Mouse (Mus musculus) MEL (cell line): ENCODE measurements at regions not wholly inside any gene's neighbourhood (a gene's known extent, or its start where the extent isn't known, plus 50 kb on each side); places are given as distances from the start of the nearest gene placed in this dataset.

Experiments
- DNase-seq: peaks from one replicate; pipeline ENCODE4 v3.0.0; 2011; ENCODE audit warnings: low read depth, low spot score
- H3K27ac ChIP-seq: 2 replicates; pipeline ENCODE4 v1.5.1; 2012; ENCODE audit warnings: low read depth, mild to moderate bottlenecking, control low read depth, low read length, moderate library complexity; ENCODE audit not compliant: control insufficient read depth
- H3K27me3 ChIP-seq, 2 experiments: fragments of 150-350 bp in 1 of 2; sonication (generic) in 1 of 2; 2 replicates each; pipeline ENCODE4 v1.6.1; 2012; ENCODE audit warnings: low read length in 2 of 2, mild to moderate bottlenecking in 2 of 2, improper control_type of control experiment in 1 of 2, moderate library complexity in 1 of 2; ENCODE audit not compliant: insufficient read depth in 2 of 2, control insufficient read depth in 1 of 2
- H3K36me3 ChIP-seq, 2 experiments: 2 replicates each; pipeline ENCODE4 v1.6.1; 2012 to 2014; ENCODE audit warnings: low read length in 2 of 2, improper control_type of control experiment in 1 of 2, inconsistent platforms in 1 of 2, mild to moderate bottlenecking in 1 of 2; ENCODE audit not compliant: insufficient read depth in 2 of 2, control insufficient read depth in 1 of 2
- H3K4me1 ChIP-seq, 2 experiments: fragments of 150-350 bp in 1 of 2; sonication (generic) in 1 of 2; 2 replicates each; pipeline ENCODE4 v1.6.1; 2012; ENCODE audit warnings: low read length in 2 of 2, improper control_type of control experiment in 1 of 2, mild to moderate bottlenecking in 1 of 2; ENCODE audit not compliant: insufficient read depth in 2 of 2, control insufficient read depth in 1 of 2
- H3K4me3 ChIP-seq, 2 experiments: fragments of 150-350 bp in 1 of 2; sonication (generic) in 1 of 2; 2 replicates each; pipeline ENCODE4 v1.5.1; 2012; ENCODE audit warnings: low read depth in 2 of 2, low read length in 2 of 2, mild to moderate bottlenecking in 2 of 2, moderate library complexity in 2 of 2, control low read depth in 1 of 2, improper control_type of control experiment in 1 of 2; ENCODE audit not compliant: control insufficient read depth in 1 of 2, insufficient read depth in 1 of 2
- H3K79me2 ChIP-seq: 2 replicates; pipeline ENCODE4 v1.6.1; 2012; ENCODE audit warnings: mild to moderate bottlenecking, low read length, moderate library complexity; ENCODE audit not compliant: control insufficient read depth, poor library complexity, insufficient read depth
- H3K9ac ChIP-seq: 2 replicates; pipeline ENCODE4 v1.6.1; 2012; ENCODE audit warnings: low read depth, mild to moderate bottlenecking, control low read depth, low read length, moderate library complexity; ENCODE audit not compliant: control insufficient read depth, poor library complexity, severe bottlenecking
- H3K9me3 ChIP-seq: fragments of 150-350 bp; sonication (generic); replicated peaks from 2 replicates; pipeline ENCODE4 v1.6.1; 2012; ENCODE audit warnings: mild to moderate bottlenecking, low read length, improper control_type of control experiment, moderate library complexity; ENCODE audit not compliant: insufficient read depth
- CHD2 ChIP-seq: IDR thresholded peaks from 2 replicates; pipeline ENCODE4 v1.6.1; 2011; ENCODE audit warnings: low read length, improper control_type of control experiment
- CTCF ChIP-seq, 3 experiments: IDR thresholded peaks in 2 of 3; conservative IDR thresholded peaks in 1 of 3; 2 replicates each; pipeline ENCODE4 v1.5.1; 2011 to 2012; ENCODE audit warnings: low read length in 3 of 3, low read depth in 2 of 3, mild to moderate bottlenecking in 2 of 3, improper control_type of control experiment in 1 of 3, inconsistent platforms in 1 of 3, mixed read lengths in 1 of 3, moderate library complexity in 1 of 3; ENCODE audit not compliant: control insufficient read depth in 1 of 3, insufficient read depth in 1 of 3, poor library complexity in 1 of 3, severe bottlenecking in 1 of 3
- ELF1 ChIP-seq: IDR thresholded peaks from 2 replicates; pipeline ENCODE4 v1.6.1; 2014; ENCODE audit warnings: low read depth, mild to moderate bottlenecking, inconsistent platforms, low read length, improper control_type of control experiment, moderate library complexity
- EP300 ChIP-seq, 2 experiments: IDR thresholded peaks; 2 replicates each; pipeline ENCODE4 v1.6.1; 2011; ENCODE audit warnings: improper control_type of control experiment in 2 of 2, low read length in 2 of 2, low read depth in 1 of 2, mild to moderate bottlenecking in 1 of 2
- ETS1 ChIP-seq: IDR thresholded peaks from 2 replicates; pipeline ENCODE4 v1.6.1; 2012; ENCODE audit warnings: low read depth, mild to moderate bottlenecking, inconsistent platforms, low read length, improper control_type of control experiment, moderate library complexity
- GABPA ChIP-seq: IDR thresholded peaks from 2 replicates; pipeline ENCODE4 v1.6.1; 2012; ENCODE audit warnings: low read depth, mild to moderate bottlenecking, inconsistent platforms, low read length, improper control_type of control experiment, moderate library complexity
- GATA1 ChIP-seq: IDR thresholded peaks from 2 replicates; pipeline ENCODE4 v1.6.1; 2011; ENCODE audit warnings: low read depth, low read length, improper control_type of control experiment
- JUND ChIP-seq: IDR thresholded peaks from 2 replicates; pipeline ENCODE4 v1.6.1; 2011; ENCODE audit warnings: low read depth, mild to moderate bottlenecking, improper control_type of control experiment, low read length
- MAFK ChIP-seq: IDR thresholded peaks from 2 replicates; pipeline ENCODE4 v1.6.1; 2011; ENCODE audit warnings: low read depth, mild to moderate bottlenecking, low read length, improper control_type of control experiment, borderline replicate concordance
- MAX ChIP-seq: IDR thresholded peaks from 2 replicates; pipeline ENCODE4 v1.6.1; 2011; ENCODE audit warnings: low read length, improper control_type of control experiment
- MXI1 ChIP-seq: IDR thresholded peaks from 2 replicates; pipeline ENCODE4 v1.6.1; 2011; ENCODE audit warnings: mild to moderate bottlenecking, low read depth, low read length, improper control_type of control experiment
- MYB ChIP-seq: IDR thresholded peaks from 2 replicates; pipeline ENCODE4 v1.6.1; 2011; ENCODE audit warnings: mild to moderate bottlenecking, low read depth, low read length, improper control_type of control experiment
- NELFE ChIP-seq: IDR thresholded peaks from 2 replicates; pipeline ENCODE4 v1.6.1; 2011; ENCODE audit warnings: low read depth, low read length, improper control_type of control experiment
- POLR2A ChIP-seq, 2 experiments: IDR thresholded peaks; 2 replicates each; pipeline ENCODE4 v1.6.1; 2011 to 2012; ENCODE audit warnings: low read length in 2 of 2, mild to moderate bottlenecking in 2 of 2, control low read depth in 1 of 2, improper control_type of control experiment in 1 of 2, low read depth in 1 of 2, moderate library complexity in 1 of 2; ENCODE audit not compliant: control insufficient read depth in 1 of 2, insufficient read depth in 1 of 2, poor library complexity in 1 of 2
- POLR2AphosphoS5 ChIP-seq: IDR thresholded peaks from 2 replicates; pipeline ENCODE4 v1.6.1; 2012; ENCODE audit warnings: low read depth, borderline replicate concordance, mild to moderate bottlenecking, inconsistent platforms, low read length, moderate library complexity, mixed read lengths
- RCOR1 ChIP-seq: IDR thresholded peaks from 2 replicates; pipeline ENCODE4 v1.6.1; 2012; ENCODE audit warnings: low read depth, mild to moderate bottlenecking, inconsistent platforms, low read length, improper control_type of control experiment
- SIN3A ChIP-seq: IDR thresholded peaks from 2 replicates; pipeline ENCODE4 v1.6.1; 2012; ENCODE audit warnings: low read length, improper control_type of control experiment, inconsistent platforms
- TAL1 ChIP-seq: IDR thresholded peaks from 2 replicates; pipeline ENCODE4 v1.6.1; 2012; ENCODE audit warnings: mild to moderate bottlenecking, inconsistent platforms, low read length, moderate library complexity, mixed read lengths
- USF1 ChIP-seq: IDR thresholded peaks from 2 replicates; pipeline ENCODE4 v1.6.1; 2014; ENCODE audit warnings: low read depth, mild to moderate bottlenecking, inconsistent platforms, low read length, improper control_type of control experiment, moderate library complexity
- USF2 ChIP-seq, 2 experiments: IDR thresholded peaks; 2 replicates each; pipeline ENCODE4 v1.6.1; 2011 to 2012; ENCODE audit warnings: improper control_type of control experiment in 2 of 2, low read length in 2 of 2, borderline replicate concordance in 1 of 2, inconsistent platforms in 1 of 2, low read depth in 1 of 2, mild to moderate bottlenecking in 1 of 2; ENCODE audit not compliant: insufficient read depth in 1 of 2
- ZC3H11A ChIP-seq: IDR thresholded peaks from 2 replicates; pipeline ENCODE4 v1.6.1; 2012; ENCODE audit warnings: low read depth, mild to moderate bottlenecking, inconsistent platforms, low read length, improper control_type of control experiment
- ZKSCAN1 ChIP-seq: IDR thresholded peaks from 2 replicates; pipeline ENCODE4 v1.6.1; 2012; ENCODE audit warnings: low read depth, mild to moderate bottlenecking, inconsistent platforms, low read length, improper control_type of control experiment, moderate library complexity
- ZMIZ1 ChIP-seq: IDR thresholded peaks from 2 replicates; pipeline ENCODE4 v1.6.1; 2012; ENCODE audit warnings: low read depth, mild to moderate bottlenecking, inconsistent platforms, low read length, improper control_type of control experiment, moderate library complexity
- ZNF384 ChIP-seq: IDR thresholded peaks from 2 replicates; pipeline ENCODE4 v1.6.1; 2012; ENCODE audit warnings: low read depth, mild to moderate bottlenecking, inconsistent platforms, low read length, improper control_type of control experiment

DNA sequence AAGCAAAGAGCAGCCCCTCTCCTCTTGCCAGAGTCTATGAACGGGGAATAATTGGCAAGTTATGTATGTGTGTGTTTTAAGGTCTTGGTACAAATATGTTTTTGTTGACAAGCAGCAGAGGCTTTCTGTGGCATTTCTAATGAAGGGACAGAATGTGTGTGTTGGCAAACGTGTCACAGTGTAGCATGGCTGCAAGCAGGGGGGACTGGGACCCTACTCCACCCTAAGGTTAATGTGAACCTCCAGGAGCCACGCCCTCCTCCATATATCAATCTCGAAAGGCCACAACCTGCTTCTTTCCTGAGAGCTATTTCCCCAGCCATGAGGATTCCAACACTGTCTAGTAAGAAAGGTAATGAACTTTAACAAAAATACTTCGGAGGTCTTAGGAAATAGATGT is 209.8 kb downstream of the Clic5 start:
- Histone ChIP-seq H3K4me3 (no peak overlapping the region), H3K9me3 (no peaks in the 10 kb centered on the region), H3K27me3 (no peaks in the 10 kb centered on the region), H3K9ac (no peak overlapping the region), H3K36me3 (no peaks in the 10 kb centered on the region)
- no peak for DNase-seq
- TF ChIP-seq POLR2A (IDR thresholded peaks at IDR 0.05; ENCODE audit: control insufficient read depth in 1 of 2, insufficient read depth in 1 of 2, low read depth in 1 of 2, low read length in 2 of 2, poor library complexity in 1 of 2) (no peak), ZMIZ1 (no peak), CTCF (IDR thresholded peaks at IDR 0.05 in 2 of 3, conservative IDR thresholded peaks at IDR 0.05 in 1 of 3; ENCODE audit: control insufficient read depth in 1 of 3, insufficient read depth in 1 of 3, low read depth in 2 of 3, low read length in 3 of 3, poor library complexity in 1 of 3, severe bottlenecking in 1 of 3) (no peak), ZKSCAN1 (no peak), NELFE (no peak), ZC3H11A (no peak), GATA1 (no peak), MAX (no peak), CHD2 (no peak), RCOR1 (no peak)
- TF ChIP-seq, all 39 proteins: peak for 0
- Histone ChIP-seq H3K79me2 (no peaks in the 10 kb centered on the region), H3K4me1 (no peaks in the 10 kb centered on the region), H3K27ac (no peak overlapping the region)

DNA sequence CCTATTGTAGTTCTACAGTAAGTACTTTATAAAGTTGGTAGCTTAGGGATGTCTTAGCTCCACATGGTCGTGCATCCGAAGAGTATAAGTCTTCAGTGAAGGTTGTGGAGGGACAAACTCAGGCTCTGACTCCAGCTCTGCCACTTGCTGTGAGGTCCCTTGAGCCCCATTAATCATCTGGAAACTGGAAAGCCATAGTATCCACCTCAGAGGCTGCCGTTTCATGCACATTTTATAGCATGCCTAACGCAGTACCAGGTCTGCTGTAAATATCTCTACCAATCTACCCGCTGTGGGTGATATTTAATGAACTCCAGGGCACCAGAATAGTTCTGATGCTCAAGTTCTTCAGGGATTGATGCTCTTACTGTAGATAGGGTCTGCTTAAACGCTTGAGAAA is 216.5 kb downstream of the Clic5 start:
- H3K4me3 ChIP-seq = no peak overlapping the region
- no peak overlapping the region for H3K27ac ChIP-seq
- H3K27me3 ChIP-seq = no peaks in the 10 kb centered on the region
- TF ChIP-seq MXI1 (no peak), ETS1 (no peak), ZMIZ1 (no peak), USF1 (no peak), ELF1 (no peak)
- H3K79me2 ChIP-seq = no peaks in the 10 kb centered on the region
- H3K9ac ChIP-seq = no peak overlapping the region
- no peaks in the 10 kb centered on the region; the same call in 1 of the 2 replicates for H3K9me3 ChIP-seq
- H3K36me3 ChIP-seq = no peaks in the 10 kb centered on the region
- no peaks in the 10 kb centered on the region for H3K4me1 ChIP-seq
- no peak for DNase-seq

DNA sequence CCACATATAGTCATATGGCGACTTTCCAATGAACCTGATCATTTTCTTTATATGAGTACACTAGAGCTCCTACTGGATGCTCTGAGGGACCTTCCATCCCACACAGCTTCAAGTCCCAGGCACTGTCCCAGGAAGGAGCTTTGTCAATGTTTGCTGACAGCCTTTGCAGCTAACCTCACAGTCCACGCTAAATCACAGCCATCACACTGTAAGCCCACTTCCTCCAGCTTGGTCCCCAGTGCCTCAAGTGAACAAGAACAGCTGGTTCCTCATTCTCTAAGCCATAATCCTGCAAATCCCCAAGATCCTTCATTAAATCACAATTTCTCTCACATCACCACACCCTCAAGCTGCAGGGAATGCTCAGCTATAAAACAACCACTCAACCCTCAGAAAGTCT is 222.6 kb downstream of the Clic5 start:
- no peaks in the 10 kb centered on the region for H3K36me3 ChIP-seq
- DNase-seq = no peak
- no peaks in the 10 kb centered on the region for H3K79me2 ChIP-seq
- no peaks in the 10 kb centered on the region; the same call in 1 of the 2 replicates for H3K9me3 ChIP-seq
- no peak overlapping the region for H3K9ac ChIP-seq
- no peaks in the 10 kb centered on the region for H3K4me1 ChIP-seq
- no peak overlapping the region for H3K4me3 ChIP-seq
- no peak overlapping the region for H3K27ac ChIP-seq
- TF ChIP-seq NELFE = no peak
- no peak for TF ChIP-seq CHD2
- no peak for TF ChIP-seq GABPA
- TF ChIP-seq MAX = no peak
- TF ChIP-seq MYB = no peak
- no peak for TF ChIP-seq ELF1
- no peak for TF ChIP-seq POLR2AphosphoS5
- no peak for TF ChIP-seq EP300 (IDR thresholded peaks at IDR 0.05; ENCODE audit: low read depth in 1 of 2, low read length in 2 of 2)
- TF ChIP-seq TAL1 = no peak
- no peak for TF ChIP-seq USF2 (IDR thresholded peaks at IDR 0.05; ENCODE audit: borderline replicate concordance in 1 of 2, insufficient read depth in 1 of 2, low read depth in 1 of 2, low read length in 2 of 2)
- no peak for TF ChIP-seq USF1
- TF ChIP-seq SIN3A = no peak
- TF ChIP-seq ZMIZ1 = no peak
- no peak for TF ChIP-seq ZNF384
- TF ChIP-seq CTCF (IDR thresholded peaks at IDR 0.05 in 2 of 3, conservative IDR thresholded peaks at IDR 0.05 in 1 of 3; ENCODE audit: control insufficient read depth in 1 of 3, insufficient read depth in 1 of 3, low read depth in 2 of 3, low read length in 3 of 3, poor library complexity in 1 of 3, severe bottlenecking in 1 of 3) = no peak
- no peak for TF ChIP-seq MAFK
- TF ChIP-seq JUND = no peak
- TF ChIP-seq, all 39 proteins: peak for 0
- no peaks in the 10 kb centered on the region for H3K27me3 ChIP-seq
